Mouse (Mus musculus): ENCODE results near the gene Sacm1l. TPM values are rescaled to one million over a fixed set of nuclear protein-coding genes. Genes with fewer than 3 reads are reported as not detected.

Sacm1l gene
- polyA plus RNA-seq, 1 experiment from 2014 or later: 53.9 TPM

DNA sequence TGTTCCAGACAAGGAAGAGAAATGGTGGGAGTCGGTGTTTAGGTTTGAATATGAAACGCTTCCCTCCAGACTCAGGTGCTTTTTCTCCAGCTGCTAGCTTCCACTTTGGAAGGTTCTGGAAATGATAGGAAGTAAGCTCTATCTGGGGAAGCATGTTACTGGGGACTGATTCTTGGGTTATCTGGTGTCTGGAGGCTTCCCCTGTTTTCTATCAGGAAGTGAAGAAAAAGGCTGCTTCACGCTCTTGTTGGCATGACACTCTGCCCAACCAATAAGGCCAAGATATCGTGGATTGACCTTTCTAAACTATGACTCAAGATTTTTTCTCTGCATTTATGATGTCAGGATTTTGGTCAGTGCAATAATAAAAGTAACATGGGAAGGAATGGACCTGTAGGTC lies 65.6 kb downstream of the Sacm1l start:
- H3K4me2 ChIP-seq: no peak overlapping the region
- no peak overlapping the region for H3K27ac ChIP-seq (ENCODE audit: low read depth, low read length)
- DNase-seq (ENCODE audit: low spot score, missing footprints) (no peak), ATAC-seq (ENCODE audit: low FRiP score) (no peak)
- H3K9ac ChIP-seq (ENCODE audit: low read length): no peak overlapping the region
- no peaks in the 10 kb centered on the region for H3K36me3 ChIP-seq (ENCODE audit: control insufficient read depth, insufficient read depth, low read length)
- no peaks in the 10 kb centered on the region for H3K4me1 ChIP-seq (ENCODE audit: control insufficient read depth, insufficient read depth, low read length)
- WGBS: 94% methylated on average over 4 of the region's 4 CpGs
- no peak overlapping the region for H3K4me3 ChIP-seq (ENCODE audit: low read depth, low read length)
- no peaks in the 10 kb centered on the region for H3K27me3 ChIP-seq (ENCODE audit: control insufficient read depth, insufficient read depth, low read length)
- no peaks in the 10 kb centered on the region for H3K9me3 ChIP-seq (ENCODE audit: control insufficient read depth, low read length)

DNA sequence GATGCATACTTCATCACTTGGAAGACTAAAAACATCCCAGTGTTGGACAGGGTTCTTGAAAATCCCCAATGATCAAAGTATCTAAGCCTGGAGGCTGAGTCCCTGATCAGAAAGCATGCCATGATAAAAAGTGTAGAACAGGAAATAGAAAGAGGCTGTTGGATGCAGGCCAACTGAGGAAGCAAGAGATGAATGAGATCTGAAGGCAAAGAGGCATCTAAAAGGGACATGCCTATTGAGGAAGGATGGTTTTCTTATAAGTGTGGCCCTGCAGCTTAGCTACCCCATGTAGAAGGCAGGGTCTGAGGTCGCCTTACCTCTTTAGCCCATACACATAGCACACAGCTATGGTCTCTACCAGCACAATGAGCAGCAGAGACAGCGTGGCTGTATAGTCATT lies 67.4 kb downstream of the Sacm1l start:
- ATAC-seq (ENCODE audit: low FRiP score) (no peak), DNase-seq (ENCODE audit: low spot score, missing footprints) (no peak)
- Histone ChIP-seq H3K36me3 (ENCODE audit: control insufficient read depth, insufficient read depth, low read length) (no peaks in the 10 kb centered on the region), H3K4me1 (ENCODE audit: control insufficient read depth, insufficient read depth, low read length) (no peaks in the 10 kb centered on the region), H3K9ac (ENCODE audit: low read length) (no peak overlapping the region), H3K4me2 (no peak overlapping the region), H3K27ac (ENCODE audit: low read depth, low read length) (no peak overlapping the region), H3K4me3 (ENCODE audit: low read depth, low read length) (no peak overlapping the region), H3K27me3 (ENCODE audit: control insufficient read depth, insufficient read depth, low read length) (no peaks in the 10 kb centered on the region), H3K9me3 (ENCODE audit: control insufficient read depth, low read length) (no peaks in the 10 kb centered on the region)
- 89% methylated on average over 2 of the region's 2 CpGs for WGBS

DNA sequence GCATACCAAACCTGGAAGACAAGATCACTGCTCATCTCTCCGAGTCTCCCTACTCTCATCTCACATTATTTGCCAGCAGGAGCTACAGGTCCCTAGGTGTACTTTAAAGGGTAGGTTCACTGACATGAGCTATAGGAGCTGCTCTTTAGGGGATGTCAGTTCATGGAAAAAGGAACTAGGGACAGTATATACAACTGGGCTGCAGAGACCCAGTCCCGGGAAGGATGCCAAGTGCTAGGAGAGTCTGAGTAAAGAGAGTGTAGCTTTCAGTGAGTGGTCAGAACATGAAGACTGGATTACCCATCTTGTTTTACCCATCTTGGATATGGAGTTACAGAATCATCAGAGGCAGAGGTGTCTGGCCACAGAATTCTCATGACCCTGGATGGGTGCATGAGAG lies 67.8 kb downstream of the Sacm1l start:
- WGBS: 96% methylated on average over 2 of the region's 2 CpGs
- Histone ChIP-seq H3K27me3 (ENCODE audit: control insufficient read depth, insufficient read depth, low read length) (no peaks in the 10 kb centered on the region), H3K9me3 (ENCODE audit: control insufficient read depth, low read length) (no peaks in the 10 kb centered on the region), H3K4me1 (ENCODE audit: control insufficient read depth, insufficient read depth, low read length) (no peaks in the 10 kb centered on the region), H3K4me3 (ENCODE audit: low read depth, low read length) (no peak overlapping the region), H3K27ac (ENCODE audit: low read depth, low read length) (no peak overlapping the region), H3K9ac (ENCODE audit: low read length) (no peak overlapping the region), H3K4me2 (no peak overlapping the region), H3K36me3 (ENCODE audit: control insufficient read depth, insufficient read depth, low read length) (no peaks in the 10 kb centered on the region)
- ATAC-seq (ENCODE audit: low FRiP score) (no peak), DNase-seq (ENCODE audit: low spot score, missing footprints) (no peak)

DNA sequence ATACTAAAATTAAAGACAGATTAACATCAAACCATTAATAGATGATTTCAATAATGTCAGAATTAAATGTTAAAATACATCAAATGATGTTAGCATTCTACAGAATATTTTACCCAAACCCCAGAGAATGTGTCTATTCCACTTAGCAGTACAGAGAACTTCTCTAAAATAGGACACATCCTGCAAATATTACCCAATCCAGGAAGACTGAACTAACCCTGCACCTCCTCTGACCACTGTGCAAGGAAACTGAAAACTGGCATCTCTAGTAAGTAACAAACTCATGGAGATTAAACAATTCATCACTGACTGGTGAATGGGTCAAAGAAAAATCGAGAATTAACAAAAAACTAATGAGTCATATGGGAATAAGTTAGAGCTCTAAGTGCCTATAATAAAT lies 72.0 kb downstream of the Sacm1l start:
- no peak overlapping the region for H3K9ac ChIP-seq (ENCODE audit: low read length)
- DNase-seq (ENCODE audit: low spot score, missing footprints) (no peak), ATAC-seq (ENCODE audit: low FRiP score) (no peak)
- H3K36me3 ChIP-seq (ENCODE audit: control insufficient read depth, insufficient read depth, low read length): no peaks in the 10 kb centered on the region
- no peaks in the 10 kb centered on the region for H3K9me3 ChIP-seq (ENCODE audit: control insufficient read depth, low read length)
- H3K4me3 ChIP-seq (ENCODE audit: low read depth, low read length): no peak overlapping the region
- H3K27me3 ChIP-seq (ENCODE audit: control insufficient read depth, insufficient read depth, low read length): no peaks in the 10 kb centered on the region
- WGBS: 84% methylated on average over 1 of the region's 1 CpGs
- no peak overlapping the region for H3K27ac ChIP-seq (ENCODE audit: low read depth, low read length)
- H3K4me2 ChIP-seq: no peak overlapping the region
- no peaks in the 10 kb centered on the region for H3K4me1 ChIP-seq (ENCODE audit: control insufficient read depth, insufficient read depth, low read length)

DNA sequence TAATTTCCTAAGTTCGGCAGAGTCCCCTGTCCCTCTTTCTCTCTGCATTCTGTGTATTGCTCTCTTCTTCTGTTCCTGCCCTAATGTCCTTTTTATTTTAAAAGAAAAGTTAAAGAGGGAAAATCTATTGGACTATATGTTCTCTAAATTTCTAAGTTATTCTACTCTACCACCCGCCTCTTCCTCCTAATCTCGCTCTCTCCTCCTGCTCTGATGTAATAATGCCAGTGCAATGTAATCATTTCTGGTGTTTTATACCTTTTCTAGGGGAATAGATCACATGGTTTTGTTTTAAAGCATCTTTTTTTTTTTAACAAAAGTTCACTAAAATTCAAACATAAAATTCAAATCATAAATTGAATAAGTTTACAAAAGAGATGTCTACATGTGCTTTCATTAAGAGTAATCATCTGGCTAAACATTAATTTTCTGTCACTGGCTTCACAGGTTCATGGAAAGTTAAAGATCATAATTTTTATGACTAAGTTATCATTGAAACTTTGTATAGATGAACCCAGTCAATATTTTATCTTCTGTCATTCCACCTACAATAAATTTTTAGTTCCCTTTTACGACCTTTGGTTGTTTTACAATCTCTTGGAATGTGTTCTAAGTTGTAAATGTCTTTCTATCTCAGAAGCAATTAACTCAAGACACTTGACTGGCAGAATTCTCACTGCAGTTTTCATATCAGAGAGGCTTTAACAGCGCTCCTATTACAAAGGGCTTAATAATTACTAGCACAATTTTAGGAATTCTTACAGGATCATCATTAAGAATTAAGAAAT lies 90.9 kb downstream of the Sacm1l start:
- no peak overlapping the region for H3K4me2 ChIP-seq
- H3K27me3 ChIP-seq (ENCODE audit: control insufficient read depth, insufficient read depth, low read length): no peaks in the 10 kb centered on the region
- no peaks in the 10 kb centered on the region for H3K4me1 ChIP-seq (ENCODE audit: control insufficient read depth, insufficient read depth, low read length)
- no peaks in the 10 kb centered on the region for H3K36me3 ChIP-seq (ENCODE audit: control insufficient read depth, insufficient read depth, low read length)
- DNase-seq (ENCODE audit: low spot score, missing footprints): no peak
- no peak overlapping the region for H3K27ac ChIP-seq (ENCODE audit: low read depth, low read length)
- no peak for ATAC-seq (ENCODE audit: low FRiP score)
- 87% methylated on average over 5 of the region's 5 CpGs for WGBS
- H3K9ac ChIP-seq (ENCODE audit: low read length): no peak overlapping the region
- H3K4me3 ChIP-seq (ENCODE audit: low read depth, low read length): no peak overlapping the region
- no peaks in the 10 kb centered on the region for H3K9me3 ChIP-seq (ENCODE audit: control insufficient read depth, low read length)

DNA sequence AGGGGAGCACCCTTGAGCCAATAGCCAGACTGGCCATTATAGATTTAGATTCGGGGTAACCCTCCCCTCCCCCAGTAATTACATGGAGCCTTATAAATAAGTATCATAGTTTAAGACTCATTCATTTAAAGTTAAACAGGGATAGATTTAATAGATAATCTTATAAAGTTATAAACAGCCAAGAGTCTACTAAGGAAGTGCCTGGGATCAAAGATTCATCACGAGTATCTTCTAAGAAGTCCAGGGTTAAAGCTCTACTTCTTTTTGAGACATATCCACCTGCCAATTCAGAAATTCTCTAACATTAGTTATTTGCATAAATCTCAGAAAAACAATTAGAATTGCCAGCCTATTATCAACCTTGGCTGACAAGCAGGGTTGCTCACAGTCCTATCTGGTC lies 95.2 kb downstream of the Sacm1l start:
- H3K4me2 ChIP-seq: no peak overlapping the region
- no peak for ATAC-seq (ENCODE audit: low FRiP score)
- H3K27ac ChIP-seq (ENCODE audit: low read depth, low read length): no peak overlapping the region
- no peak overlapping the region for H3K4me3 ChIP-seq (ENCODE audit: low read depth, low read length)
- H3K27me3 ChIP-seq (ENCODE audit: control insufficient read depth, insufficient read depth, low read length): no peaks in the 10 kb centered on the region
- no peak for DNase-seq (ENCODE audit: low spot score, missing footprints)
- H3K36me3 ChIP-seq (ENCODE audit: control insufficient read depth, insufficient read depth, low read length): no peaks in the 10 kb centered on the region
- H3K4me1 ChIP-seq (ENCODE audit: control insufficient read depth, insufficient read depth, low read length): peaks cover 2% of the 10 kb centered on the region; the same call in 1 of the 2 replicates
- H3K9me3 ChIP-seq (ENCODE audit: control insufficient read depth, low read length): no peaks in the 10 kb centered on the region
- no peak overlapping the region for H3K9ac ChIP-seq (ENCODE audit: low read length)
- WGBS: 86% methylated on average over 2 of the region's 2 CpGs

DNA sequence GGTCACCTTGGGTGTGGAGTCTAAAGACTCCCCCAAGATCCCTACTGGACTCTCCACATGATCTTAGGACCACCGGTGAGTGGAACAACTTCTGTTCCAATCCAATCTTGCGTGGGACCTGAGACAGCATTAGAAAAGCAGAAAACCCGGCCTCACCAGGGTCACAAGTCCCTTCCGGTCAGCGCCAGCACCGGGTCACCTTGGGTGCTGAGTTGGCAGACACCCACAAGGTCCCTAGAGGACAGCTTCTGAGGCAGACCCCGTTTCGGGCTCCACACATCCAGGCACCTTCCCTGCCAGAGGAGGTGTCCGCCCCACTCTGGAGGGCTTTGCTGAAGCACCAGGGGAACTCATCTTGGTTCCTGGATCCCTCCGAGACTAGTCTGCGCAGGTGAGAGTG lies 96.3 kb downstream of the Sacm1l start:
- Histone ChIP-seq H3K9me3 (ENCODE audit: control insufficient read depth, low read length) (no peaks in the 10 kb centered on the region), H3K27me3 (ENCODE audit: control insufficient read depth, insufficient read depth, low read length) (no peaks in the 10 kb centered on the region), H3K4me3 (ENCODE audit: low read depth, low read length) (no peak overlapping the region), H3K36me3 (ENCODE audit: control insufficient read depth, insufficient read depth, low read length) (no peaks in the 10 kb centered on the region), H3K27ac (ENCODE audit: low read depth, low read length) (no peak overlapping the region), H3K9ac (ENCODE audit: low read length) (no peak overlapping the region), H3K4me1 (ENCODE audit: control insufficient read depth, insufficient read depth, low read length) (peaks cover 2% of the 10 kb centered on the region; the same call in 1 of the 2 replicates), H3K4me2 (no peak overlapping the region)
- DNase-seq (ENCODE audit: low spot score, missing footprints) (no peak), ATAC-seq (ENCODE audit: low FRiP score) (no peak)
- 91% methylated on average over 11 of the region's 11 CpGs for WGBS

DNA sequence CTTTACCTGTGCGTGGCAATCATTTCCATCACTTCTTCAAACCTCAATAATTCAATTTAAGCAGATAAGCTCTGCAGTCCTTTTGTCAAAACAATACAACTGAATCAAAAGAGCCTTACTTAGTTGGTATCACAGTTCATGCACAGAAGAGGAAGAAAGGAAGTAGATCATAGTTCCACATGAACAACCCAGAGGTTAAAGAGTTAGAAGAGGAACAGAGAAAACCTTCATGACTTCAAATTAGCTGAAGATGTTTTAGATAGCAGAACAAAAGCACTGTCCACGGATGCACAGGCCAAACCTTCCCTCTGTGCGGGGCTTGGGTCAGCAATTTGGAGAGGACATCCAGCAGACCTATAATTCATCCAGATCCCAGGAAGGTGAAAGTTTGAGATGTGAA lies 102.1 kb downstream of the Sacm1l start:
- no peak for DNase-seq (ENCODE audit: low spot score, missing footprints)
- 83% methylated on average over 3 of the region's 3 CpGs for WGBS
- Histone ChIP-seq H3K9ac (ENCODE audit: low read length) (no peak overlapping the region), H3K36me3 (ENCODE audit: control insufficient read depth, insufficient read depth, low read length) (no peaks in the 10 kb centered on the region), H3K27ac (ENCODE audit: low read depth, low read length) (no peak overlapping the region), H3K4me1 (ENCODE audit: control insufficient read depth, insufficient read depth, low read length) (peaks cover 2% of the 10 kb centered on the region; the same call in 1 of the 2 replicates), H3K27me3 (ENCODE audit: control insufficient read depth, insufficient read depth, low read length) (no peaks in the 10 kb centered on the region), H3K4me2 (no peak overlapping the region), H3K9me3 (ENCODE audit: control insufficient read depth, low read length) (no peaks in the 10 kb centered on the region), H3K4me3 (ENCODE audit: low read depth, low read length) (no peak overlapping the region)
- ATAC-seq (ENCODE audit: low FRiP score): no peak

DNA sequence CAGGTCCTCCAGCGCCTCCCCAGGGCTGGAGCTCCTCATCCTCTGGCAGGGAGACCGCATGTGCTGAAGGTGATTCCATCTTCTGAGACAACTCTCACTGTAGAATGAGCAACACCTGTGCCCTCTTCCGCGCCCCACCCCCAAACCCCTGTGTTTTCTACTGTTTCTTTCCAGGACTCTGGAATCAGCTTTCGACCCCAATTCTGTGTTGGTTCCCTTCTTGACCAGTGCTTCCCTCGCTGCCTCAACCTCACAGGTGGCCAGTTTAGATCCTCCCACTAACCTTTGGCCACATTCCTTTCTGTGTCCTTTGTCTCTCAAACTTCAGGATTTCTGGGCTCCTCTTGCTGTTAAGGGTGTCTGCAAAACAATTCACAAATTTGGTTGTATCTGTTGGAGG lies 102.7 kb downstream of the Sacm1l start, which contains the start of gene Slc6a20b:
TSS of gene Slc6a20b (minus strand) at position 285 of the 400 bp plus-strand sequence.
- Histone ChIP-seq H3K4me1 (ENCODE audit: control insufficient read depth, insufficient read depth, low read length) (peaks cover 2% of the 10 kb centered on the region; the same call in 1 of the 2 replicates), H3K36me3 (ENCODE audit: control insufficient read depth, insufficient read depth, low read length) (no peaks in the 10 kb centered on the region), H3K27ac (ENCODE audit: low read depth, low read length) (no peak within 1 kb of the TSS), H3K4me3 (ENCODE audit: low read depth, low read length) (no peak within 1 kb of the TSS), H3K9ac (ENCODE audit: low read length) (no peak within 1 kb of the TSS), H3K9me3 (ENCODE audit: control insufficient read depth, low read length) (no peaks in the 10 kb centered on the region), H3K4me2 (no peak within 1 kb of the TSS), H3K27me3 (ENCODE audit: control insufficient read depth, insufficient read depth, low read length) (no peaks in the 10 kb centered on the region)
- ATAC-seq (ENCODE audit: low FRiP score) (no peak), DNase-seq (ENCODE audit: low spot score, missing footprints) (no peak)
- WGBS: 90% methylated on average over 6 of the region's 6 CpGs
